Mouse (Mus musculus) intestine, postnatal 0 days (tissue): ENCODE measurements at regions not wholly inside any gene's neighbourhood (a gene's known extent, or its start where the extent isn't known, plus 50 kb on each side); places are given as distances from the start of the nearest gene placed in this dataset.

Experiments used
- ATAC-seq: fragments of 200-750 bp; cut with Nextera tagmentation; 2 replicates; pipeline ENCODE4 v1.8.0; 2017; ENCODE audit warnings: mild to moderate bottlenecking, moderate TSS enrichment, moderate library complexity
- H3K27ac ChIP-seq: fragments of 300-500 bp; sonication (generic); 2 replicates; pipeline ENCODE4 v1.5.1; 2014; ENCODE audit warnings: mild to moderate bottlenecking, low read depth, low read length, moderate library complexity
- H3K27me3 ChIP-seq: fragments of 300-500 bp; sonication (generic); replicated peaks from 2 replicates; pipeline ENCODE4 v1.6.1; 2014; ENCODE audit warnings: low read length, mixed read lengths; ENCODE audit not compliant: control insufficient read depth, insufficient read depth
- H3K36me3 ChIP-seq: fragments of 300-500 bp; sonication (generic); 2 replicates; pipeline ENCODE4 v1.6.1; 2014; ENCODE audit warnings: mild to moderate bottlenecking, moderate library complexity; ENCODE audit not compliant: control insufficient read depth, insufficient read depth
- H3K4me1 ChIP-seq: fragments of 300-500 bp; sonication (generic); replicated peaks from 2 replicates; pipeline ENCODE4 v1.6.1; 2014; ENCODE audit warnings: antibody characterized with exemption, low read length, mixed read lengths; ENCODE audit not compliant: control insufficient read depth, insufficient read depth
- H3K4me2 ChIP-seq: fragments of 300-500 bp; sonication (generic); replicated peaks from 2 replicates; pipeline ENCODE4 v1.6.1; 2014; ENCODE audit warnings: low read depth, mild to moderate bottlenecking, moderate library complexity
- H3K4me3 ChIP-seq: fragments of 300-500 bp; sonication (generic); 2 replicates; pipeline ENCODE4 v1.5.1; 2014; ENCODE audit warnings: low read depth, low read length
- H3K9ac ChIP-seq: fragments of 300-500 bp; sonication (generic); 2 replicates; pipeline ENCODE4 v1.6.1; 2014; ENCODE audit warnings: mild to moderate bottlenecking, low read depth, low read length
- H3K9me3 ChIP-seq: fragments of 300-500 bp; sonication (generic); 2 replicates; pipeline ENCODE4 v1.6.1; 2016; ENCODE audit warnings: mixed run types; ENCODE audit not compliant: control insufficient read depth
- CTCF ChIP-seq: sonication (generic); IDR thresholded peaks from 2 replicates; pipeline ENCODE4 v1.5.1; 2016; ENCODE audit warnings: low read depth, mild to moderate bottlenecking, control low read depth, antibody characterized with exemption, moderate library complexity
- WGBS: fragments of 180-500 bp; shearing (Covaris S2); extraction: QIAGEN DNeasy Blood & Tissue Kit; methylation state at CpG from one replicate; pipeline ENCODE4 v1.1.7; 2014; 5-methylcytosine and 5-hydroxymethylcytosine counted together

DNA sequence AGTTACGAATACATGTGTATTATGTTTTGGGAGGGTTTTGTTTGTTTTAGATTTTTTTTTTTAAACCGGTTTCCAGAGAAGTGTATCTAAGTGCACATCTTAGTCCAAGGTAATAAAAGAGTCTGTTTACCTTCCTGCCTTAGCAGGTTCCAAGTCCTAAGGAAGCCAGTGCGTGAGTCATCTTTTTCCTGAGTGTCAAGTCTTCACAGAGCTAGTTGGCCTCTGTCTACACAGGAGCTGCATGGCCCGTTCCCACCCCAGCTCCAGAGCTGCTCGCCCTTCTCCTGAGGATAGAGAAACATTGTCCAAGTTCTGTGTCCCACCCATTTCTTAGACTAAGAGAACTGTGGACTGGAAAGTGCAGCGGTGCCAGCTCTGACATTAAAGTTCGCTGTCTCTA is 192.6 kb downstream of the Sptssa start:
- H3K4me3 ChIP-seq = no peak overlapping the region
- TF ChIP-seq CTCF = no peak
- H3K9ac ChIP-seq = no peak overlapping the region
- no peaks in the 10 kb centered on the region for H3K27me3 ChIP-seq
- H3K4me1 ChIP-seq = peaks cover 12% of the 10 kb centered on the region
- H3K36me3 ChIP-seq = no peaks in the 10 kb centered on the region
- 0 out of 2 replicates have a peak overlapping the region, but pooled peaks have one; percentile 4 for H3K4me2 ChIP-seq
- ATAC-seq = peak; percentile 82
- no peaks in the 10 kb centered on the region for H3K9me3 ChIP-seq
- peak overlapping the region; percentile 81 for H3K27ac ChIP-seq
- 25% methylated on average over 7 of the region's 7 CpGs for WGBS

DNA sequence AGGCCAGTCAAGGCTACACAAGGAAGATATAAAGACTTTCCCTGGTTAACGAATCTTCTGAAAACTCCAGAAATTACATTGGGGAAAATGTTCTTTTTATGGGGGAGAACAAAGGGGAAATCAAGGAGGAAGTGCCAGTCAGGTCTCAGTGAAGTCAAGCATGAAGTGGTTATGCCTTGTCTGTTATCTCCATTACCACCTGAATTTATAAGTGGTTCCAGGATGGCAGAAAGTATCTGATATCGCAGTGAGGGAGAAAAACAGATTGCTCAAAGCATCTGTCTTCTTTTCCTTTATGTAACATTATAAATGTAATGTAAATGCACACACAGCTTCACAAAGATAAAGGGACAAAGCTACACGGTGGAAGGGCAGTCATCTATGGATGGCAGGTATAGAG is 195.0 kb downstream of the Sptssa start:
- Histone ChIP-seq H3K36me3 (no peaks in the 10 kb centered on the region), H3K9me3 (no peaks in the 10 kb centered on the region), H3K4me3 (no peak overlapping the region), H3K4me1 (peaks cover 12% of the 10 kb centered on the region), H3K4me2 (no peak overlapping the region), H3K9ac (no peak overlapping the region), H3K27ac (no peak overlapping the region), H3K27me3 (no peaks in the 10 kb centered on the region)
- WGBS = 73% methylated on average over 3 of the region's 3 CpGs
- no peak for ATAC-seq
- no peak for TF ChIP-seq CTCF

- TF ChIP-seq CTCF = peak; percentile 43; the same call in 1 of the 2 replicates
- Histone ChIP-seq H3K27me3 (no peaks in the 10 kb centered on the region), H3K9me3 (no peaks in the 10 kb centered on the region), H3K36me3 (no peaks in the 10 kb centered on the region), H3K4me2 (peak overlapping the region; percentile 39), H3K27ac (peak overlapping the region; percentile 91), H3K4me3 (no peak overlapping the region), H3K9ac (no peak overlapping the region), H3K4me1 (peaks cover 12% of the 10 kb centered on the region)
- 42% methylated on average over 7 of the region's 7 CpGs for WGBS
- ATAC-seq = peak; percentile 77
These were observed 196.2 kb downstream of the Sptssa start for GRCm38 (mm10) chr12:54460135-54460523.

GRCm38 (mm10) chr12:54459462-54460134 is 196.8 kb downstream of the Sptssa start:
- peak; percentile 76 for ATAC-seq
- peaks cover 12% of the 10 kb centered on the region for H3K4me1 ChIP-seq
- peak overlapping the region; percentile 91 for H3K27ac ChIP-seq

GRCm38 (mm10) chr12:54456731-54457130 is 199.6 kb downstream of the Sptssa start:
- WGBS = 94% methylated on average over 8 of the region's 8 CpGs
- Histone ChIP-seq H3K4me3 (no peak overlapping the region), H3K36me3 (no peaks in the 10 kb centered on the region), H3K9me3 (no peaks in the 10 kb centered on the region), H3K4me1 (peaks cover 7% of the 10 kb centered on the region; the same call in 1 of the 2 replicates), H3K27ac (no peak overlapping the region), H3K27me3 (no peaks in the 10 kb centered on the region), H3K4me2 (no peak overlapping the region), H3K9ac (no peak overlapping the region)
- ATAC-seq = no peak
- TF ChIP-seq CTCF = no peak

More at GRCm38 (mm10) chr12:54459462-54460134, 196.8 kb downstream of the Sptssa start:
- H3K9ac ChIP-seq = no peak overlapping the region
- no peaks in the 10 kb centered on the region for H3K9me3 ChIP-seq
- TF ChIP-seq CTCF = no peak
- no peaks in the 10 kb centered on the region for H3K27me3 ChIP-seq
- H3K36me3 ChIP-seq = no peaks in the 10 kb centered on the region
- WGBS = 25% methylated on average over 11 of the region's 11 CpGs
- H3K4me2 ChIP-seq = peak overlapping the region; percentile 39
- H3K4me3 ChIP-seq = no peak overlapping the region

GRCm38 (mm10) chr12:54454606-54455005 is 201.8 kb downstream of the Sptssa start:
- H3K4me3 ChIP-seq = no peak overlapping the region
- no peaks in the 10 kb centered on the region for H3K9me3 ChIP-seq
- 77% methylated on average over 10 of the region's 10 CpGs for WGBS
- H3K9ac ChIP-seq = no peak overlapping the region
- H3K4me2 ChIP-seq = no peak overlapping the region
- no peak for TF ChIP-seq CTCF
- H3K4me1 ChIP-seq = no peaks in the 10 kb centered on the region
- ATAC-seq = no peak
- H3K27me3 ChIP-seq = no peaks in the 10 kb centered on the region
- H3K36me3 ChIP-seq = no peaks in the 10 kb centered on the region
- H3K27ac ChIP-seq = no peak overlapping the region
